Comparison of ENCODE assay signal across 1 mouse cellular context in the genomic region with DNA sequence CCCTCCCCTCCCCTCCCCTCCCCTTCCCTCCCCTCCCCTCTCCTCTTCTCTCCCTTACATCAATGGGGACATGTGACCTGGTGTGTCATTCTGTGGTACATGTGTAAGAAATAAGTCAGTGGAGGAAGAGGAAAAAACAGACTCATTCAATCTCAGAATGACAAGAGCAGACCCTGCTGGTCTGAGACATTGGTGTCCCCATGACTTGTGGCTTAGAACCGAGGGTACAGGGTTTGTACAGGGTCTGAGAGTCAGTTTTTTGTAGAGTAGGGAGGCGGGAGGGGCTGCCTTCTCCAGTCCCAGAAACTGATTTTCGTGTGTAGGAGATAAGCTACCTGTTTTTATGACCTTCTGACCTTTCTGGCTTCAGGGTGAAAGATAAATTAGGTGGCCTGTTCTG.
TF ChIP-seq lines count a peak whose summit lies in the region.

No protein-coding gene starts in this region.

TF ChIP-seq in CH12.LX, 34 proteins besides CTCF, POLR2A, EP300 and RAD21 (continued from another document):
- TF ChIP-seq MAZ (IDR thresholded peaks at IDR 0.05; ENCODE audit: low read depth, low read length): 0 out of 2 replicates have a peak, but pooled peaks have one; percentile 50
- no peak for TF ChIP-seq MXI1 (IDR thresholded peaks at IDR 0.05; ENCODE audit: low read depth, low read length)
- peak; percentile 49; the same call in 1 of the 2 replicates for TF ChIP-seq JUND (conservative IDR thresholded peaks at IDR 0.05; ENCODE audit: low read depth, low read length)
- TF ChIP-seq USF1 (IDR thresholded peaks at IDR 0.05; ENCODE audit: low read depth, low read length): peak; percentile 43
- TF ChIP-seq JUN (IDR thresholded peaks at IDR 0.05; ENCODE audit: insufficient read depth, low read depth, low read length): peak; percentile 60
